Mouse (Mus musculus): ENCODE results near the gene Cdc42ep5. TPM values are rescaled to one million over a fixed set of nuclear protein-coding genes. Genes with fewer than 3 reads are reported as not detected.

Gene Cdc42ep5
- polyA plus RNA-seq, 1 experiment from 2014 or later, result 35.1 TPM

DNA sequence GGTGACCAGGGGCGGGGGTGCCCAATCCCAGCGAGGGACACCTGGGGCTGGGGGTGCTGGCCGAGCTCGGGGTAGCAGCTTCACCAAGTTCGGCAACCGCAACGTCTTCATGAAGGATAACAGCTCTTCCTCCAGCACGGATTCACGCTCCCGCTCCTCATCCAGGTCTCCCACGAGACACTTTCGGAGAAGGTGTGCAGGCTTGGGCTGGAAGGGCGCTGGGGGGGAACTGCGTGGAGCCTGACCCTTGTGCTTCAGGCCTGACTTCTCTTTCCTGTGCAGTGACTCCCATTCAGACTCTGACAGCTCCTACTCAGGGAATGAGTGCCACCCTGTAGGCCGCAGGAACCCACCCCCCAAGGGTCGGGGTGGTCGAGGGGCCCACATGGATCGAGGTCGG, 21.2 kb downstream of the Cdc42ep5 start:
- no peak overlapping the region for H3K4me3 ChIP-seq (ENCODE audit: low read depth, low read length)
- H3K9ac ChIP-seq (ENCODE audit: low read length), result no peak overlapping the region
- WGBS, result 97% methylated on average over 18 of the region's 19 CpGs
- no peak overlapping the region for H3K4me2 ChIP-seq (ENCODE audit: low read depth, severe bottlenecking)
- no peaks in the 10 kb centered on the region for H3K27me3 ChIP-seq (ENCODE audit: control insufficient read depth, insufficient read depth, low read length)
- no peaks in the 10 kb centered on the region for H3K4me1 ChIP-seq (ENCODE audit: control insufficient read depth, insufficient read depth, low read length)
- ATAC-seq (ENCODE audit: insufficient number of reproducible peaks, low FRiP score, low TSS enrichment, low read depth) (no peak), DNase-seq (ENCODE audit: low spot score) (no peak)
- no peak overlapping the region for H3K27ac ChIP-seq (replicated peaks; ENCODE audit: low read depth, low read length)
- peaks cover 58% of the 10 kb centered on the region for H3K36me3 ChIP-seq (ENCODE audit: control insufficient read depth, insufficient read depth, low read length)
- no peaks in the 10 kb centered on the region for H3K9me3 ChIP-seq (ENCODE audit: control insufficient read depth, low read length)

DNA sequence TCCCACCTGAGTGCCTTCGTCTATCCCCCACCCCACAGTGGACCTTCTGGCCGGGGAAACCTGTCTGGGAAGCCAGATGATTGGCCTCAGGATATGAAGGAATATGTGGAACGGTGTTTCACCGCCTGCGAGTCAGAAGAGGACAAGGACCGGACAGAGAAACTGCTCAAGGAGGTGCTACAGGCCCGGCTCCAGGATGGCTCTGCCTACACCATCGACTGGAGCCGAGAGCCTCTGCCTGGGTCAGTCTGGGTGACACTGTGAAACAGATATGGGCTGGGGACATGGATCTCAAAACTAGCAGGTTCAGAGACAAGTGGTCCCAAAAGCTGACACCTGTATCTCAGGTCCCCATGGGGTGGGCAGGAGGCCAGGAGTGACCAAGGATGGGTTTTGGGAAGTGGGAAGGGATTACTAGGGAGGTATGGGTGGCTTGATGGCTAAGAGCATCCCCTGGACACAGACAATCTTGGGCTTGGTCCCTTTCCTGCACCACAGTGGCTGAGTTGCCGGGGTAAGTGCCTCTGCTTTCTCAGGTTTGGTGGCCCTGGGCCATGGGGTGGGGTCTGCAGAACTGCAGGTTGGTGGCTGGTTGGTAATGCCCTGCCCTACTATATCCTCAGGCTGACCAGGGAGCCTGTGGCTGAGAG, 21.7 kb downstream of the Cdc42ep5 start:
- WGBS, result 95% methylated on average over 10 of the region's 10 CpGs
- Histone ChIP-seq H3K4me2 (ENCODE audit: low read depth, severe bottlenecking) (no peak overlapping the region), H3K9me3 (ENCODE audit: control insufficient read depth, low read length) (no peaks in the 10 kb centered on the region), H3K4me3 (ENCODE audit: low read depth, low read length) (no peak overlapping the region), H3K36me3 (ENCODE audit: control insufficient read depth, insufficient read depth, low read length) (peaks cover 58% of the 10 kb centered on the region), H3K27ac (replicated peaks; ENCODE audit: low read depth, low read length) (no peak overlapping the region), H3K9ac (ENCODE audit: low read length) (no peak overlapping the region), H3K4me1 (ENCODE audit: control insufficient read depth, insufficient read depth, low read length) (peaks cover 4% of the 10 kb centered on the region), H3K27me3 (ENCODE audit: control insufficient read depth, insufficient read depth, low read length) (no peaks in the 10 kb centered on the region)
- DNase-seq (ENCODE audit: low spot score) (no peak), ATAC-seq (ENCODE audit: insufficient number of reproducible peaks, low FRiP score, low TSS enrichment, low read depth) (no peak)

DNA sequence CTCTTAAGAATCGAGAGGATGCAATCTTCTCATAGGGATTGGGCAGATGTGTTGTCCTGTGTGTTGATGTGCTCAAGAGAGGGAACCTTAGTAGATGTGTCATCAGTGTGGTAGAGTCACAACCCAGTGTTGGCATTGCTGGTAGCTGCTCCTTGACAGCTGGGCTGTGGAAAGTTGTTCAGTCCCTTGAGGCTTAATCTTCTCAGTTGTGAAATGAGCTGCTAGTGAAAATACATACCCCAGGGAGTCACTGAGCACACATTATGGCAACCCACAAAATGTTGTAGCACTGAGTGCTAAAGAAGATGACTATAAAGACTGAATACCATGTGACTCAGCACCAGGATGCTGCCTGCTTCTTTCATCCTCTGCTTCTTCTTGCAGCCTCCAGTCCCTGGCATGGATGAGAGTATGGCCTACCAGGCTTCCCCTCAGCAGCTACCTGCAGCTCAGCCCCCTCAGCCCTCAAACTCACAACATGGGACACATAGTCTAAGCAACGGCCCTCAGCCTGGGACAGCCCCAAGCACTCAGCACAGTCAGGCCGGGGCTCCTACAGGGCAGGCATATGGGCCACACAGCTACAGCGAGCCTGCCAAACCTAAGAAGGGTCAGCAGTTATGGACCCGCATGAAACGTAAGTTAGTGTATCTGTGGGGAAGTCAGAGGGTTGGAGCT, 22.9 kb downstream of the Cdc42ep5 start:
- Histone ChIP-seq H3K9me3 (ENCODE audit: control insufficient read depth, low read length) (no peaks in the 10 kb centered on the region), H3K4me2 (ENCODE audit: low read depth, severe bottlenecking) (no peak overlapping the region), H3K4me1 (ENCODE audit: control insufficient read depth, insufficient read depth, low read length) (peaks cover 7% of the 10 kb centered on the region), H3K27ac (replicated peaks; ENCODE audit: low read depth, low read length) (no peak overlapping the region), H3K4me3 (ENCODE audit: low read depth, low read length) (no peak overlapping the region), H3K36me3 (ENCODE audit: control insufficient read depth, insufficient read depth, low read length) (peaks cover 56% of the 10 kb centered on the region), H3K9ac (ENCODE audit: low read length) (no peak overlapping the region), H3K27me3 (ENCODE audit: control insufficient read depth, insufficient read depth, low read length) (no peaks in the 10 kb centered on the region)
- DNase-seq (ENCODE audit: low spot score), result no peak
- no peak for ATAC-seq (ENCODE audit: insufficient number of reproducible peaks, low FRiP score, low TSS enrichment, low read depth)
- 96% methylated on average over 6 of the region's 6 CpGs for WGBS

DNA sequence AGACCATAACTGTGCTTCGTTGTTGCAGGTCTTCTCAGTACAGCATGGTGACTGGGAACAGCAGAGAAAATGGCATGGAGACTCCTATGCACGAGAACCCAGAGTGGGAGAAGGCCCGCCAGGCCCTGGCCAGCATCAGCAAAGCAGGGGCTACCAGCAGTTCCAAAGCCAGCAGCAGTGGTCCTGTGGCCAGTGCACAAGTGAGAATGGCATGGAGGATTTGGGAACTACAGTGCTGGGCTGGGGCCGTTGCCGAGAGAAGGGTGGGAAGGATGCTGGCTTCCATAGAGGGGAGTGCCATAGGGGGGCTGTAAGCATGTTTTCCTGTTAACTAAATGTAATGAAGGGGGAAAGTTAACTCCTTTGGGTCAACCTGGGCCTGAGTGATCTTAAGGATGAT, 25.3 kb downstream of the Cdc42ep5 start:
- H3K27me3 ChIP-seq (ENCODE audit: control insufficient read depth, insufficient read depth, low read length), result no peaks in the 10 kb centered on the region
- H3K27ac ChIP-seq (replicated peaks; ENCODE audit: low read depth, low read length), result no peak overlapping the region
- 94% methylated on average over 5 of the region's 5 CpGs for WGBS
- peaks cover 9% of the 10 kb centered on the region for H3K4me1 ChIP-seq (ENCODE audit: control insufficient read depth, insufficient read depth, low read length)
- no peak overlapping the region for H3K9ac ChIP-seq (ENCODE audit: low read length)
- ATAC-seq (ENCODE audit: insufficient number of reproducible peaks, low FRiP score, low TSS enrichment, low read depth) (no peak), DNase-seq (ENCODE audit: low spot score) (no peak)
- peaks cover 35% of the 10 kb centered on the region for H3K36me3 ChIP-seq (ENCODE audit: control insufficient read depth, insufficient read depth, low read length)
- no peaks in the 10 kb centered on the region for H3K9me3 ChIP-seq (ENCODE audit: control insufficient read depth, low read length)
- H3K4me2 ChIP-seq (ENCODE audit: low read depth, severe bottlenecking), result no peak overlapping the region
- no peak overlapping the region for H3K4me3 ChIP-seq (ENCODE audit: low read depth, low read length)

DNA sequence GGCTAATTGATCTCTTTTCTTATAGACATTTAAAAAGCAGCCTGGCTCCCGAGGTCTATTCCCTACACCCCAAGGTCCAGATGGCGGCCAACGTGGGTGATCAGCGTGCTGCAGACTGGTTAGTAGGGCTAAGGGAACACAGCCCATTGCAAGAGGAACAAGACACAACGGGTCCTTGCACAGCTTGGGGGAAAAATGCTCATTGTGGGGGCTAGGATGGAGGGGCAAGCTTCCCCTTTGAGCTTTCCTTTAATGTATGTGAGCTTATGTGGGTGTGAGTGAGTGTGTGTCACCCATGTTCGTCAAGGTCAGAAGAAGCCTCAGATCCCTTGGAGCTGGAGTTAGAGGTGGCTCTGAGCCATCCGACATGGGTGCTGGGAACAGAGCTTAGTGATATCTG, 26.0 kb downstream of the Cdc42ep5 start:
- WGBS, result 94% methylated on average over 7 of the region's 7 CpGs
- Histone ChIP-seq H3K27ac (replicated peaks; ENCODE audit: low read depth, low read length) (no peak overlapping the region), H3K9me3 (ENCODE audit: control insufficient read depth, low read length) (no peaks in the 10 kb centered on the region), H3K9ac (ENCODE audit: low read length) (no peak overlapping the region), H3K36me3 (ENCODE audit: control insufficient read depth, insufficient read depth, low read length) (peaks cover 32% of the 10 kb centered on the region), H3K4me1 (ENCODE audit: control insufficient read depth, insufficient read depth, low read length) (peaks cover 9% of the 10 kb centered on the region), H3K4me2 (ENCODE audit: low read depth, severe bottlenecking) (no peak overlapping the region), H3K4me3 (ENCODE audit: low read depth, low read length) (no peak overlapping the region), H3K27me3 (ENCODE audit: control insufficient read depth, insufficient read depth, low read length) (no peaks in the 10 kb centered on the region)
- no peak for ATAC-seq (ENCODE audit: insufficient number of reproducible peaks, low FRiP score, low TSS enrichment, low read depth)
- DNase-seq (ENCODE audit: low spot score), result no peak

DNA sequence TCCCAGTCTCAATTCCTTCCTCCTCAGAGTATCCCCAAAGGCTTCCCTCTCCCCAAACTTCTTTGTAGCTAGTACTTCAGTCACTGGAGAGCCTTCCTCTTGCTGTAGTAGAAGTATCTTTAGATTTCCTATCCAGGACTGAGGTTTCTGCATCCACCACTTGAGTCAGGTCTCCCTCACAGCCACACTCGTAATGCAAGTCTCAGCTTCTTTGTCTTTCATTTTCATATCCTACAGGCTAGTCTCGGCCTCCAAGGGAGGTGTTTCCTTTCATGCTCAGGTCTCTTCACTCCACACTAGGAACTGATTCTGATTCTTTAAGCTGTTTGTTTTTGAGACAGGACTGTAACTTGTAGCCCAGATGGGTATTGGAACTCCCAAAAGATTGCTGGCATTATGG, 26.5 kb downstream of the Cdc42ep5 start:
- Histone ChIP-seq H3K27ac (replicated peaks; ENCODE audit: low read depth, low read length) (no peak overlapping the region), H3K4me3 (ENCODE audit: low read depth, low read length) (peak overlapping the region; percentile 87), H3K36me3 (ENCODE audit: control insufficient read depth, insufficient read depth, low read length) (peaks cover 27% of the 10 kb centered on the region), H3K4me2 (ENCODE audit: low read depth, severe bottlenecking) (peak overlapping the region; percentile 79; the same call in 1 of the 2 replicates), H3K4me1 (ENCODE audit: control insufficient read depth, insufficient read depth, low read length) (peaks cover 9% of the 10 kb centered on the region), H3K9me3 (ENCODE audit: control insufficient read depth, low read length) (no peaks in the 10 kb centered on the region), H3K27me3 (ENCODE audit: control insufficient read depth, insufficient read depth, low read length) (no peaks in the 10 kb centered on the region), H3K9ac (ENCODE audit: low read length) (no peak overlapping the region)
- DNase-seq (ENCODE audit: low spot score), result no peak
- no peak for ATAC-seq (ENCODE audit: insufficient number of reproducible peaks, low FRiP score, low TSS enrichment, low read depth)
- 88% methylated on average over 2 of the region's 2 CpGs for WGBS

DNA sequence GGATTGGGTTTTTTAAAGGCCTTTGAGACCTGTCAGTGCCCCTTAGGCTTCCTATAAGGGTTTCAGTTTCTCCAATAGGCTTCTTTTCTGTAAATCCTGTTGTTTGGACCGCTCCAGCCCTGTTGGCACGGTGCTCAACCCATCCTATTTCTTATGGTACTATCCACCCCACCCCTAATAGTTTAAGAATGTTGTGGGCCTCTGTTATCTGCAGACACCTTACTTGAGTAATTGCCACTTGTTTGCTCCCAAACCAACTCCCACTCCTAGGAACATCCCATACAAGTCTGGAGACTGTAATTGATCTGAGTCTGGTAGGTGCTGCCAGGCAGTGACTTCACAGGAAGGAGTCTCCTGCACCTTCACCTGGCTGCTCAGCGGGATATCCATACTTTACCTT, 26.9 kb downstream of the Cdc42ep5 start:
- WGBS, result 59% methylated on average over 3 of the region's 3 CpGs
- DNase-seq (ENCODE audit: low spot score) (no peak), ATAC-seq (ENCODE audit: insufficient number of reproducible peaks, low FRiP score, low TSS enrichment, low read depth) (no peak)
- Histone ChIP-seq H3K27ac (replicated peaks; ENCODE audit: low read depth, low read length) (no peak overlapping the region), H3K4me3 (ENCODE audit: low read depth, low read length) (peak overlapping the region; percentile 87), H3K9me3 (ENCODE audit: control insufficient read depth, low read length) (no peaks in the 10 kb centered on the region), H3K4me2 (ENCODE audit: low read depth, severe bottlenecking) (peak overlapping the region; percentile 79), H3K4me1 (ENCODE audit: control insufficient read depth, insufficient read depth, low read length) (peaks cover 9% of the 10 kb centered on the region), H3K27me3 (ENCODE audit: control insufficient read depth, insufficient read depth, low read length) (no peaks in the 10 kb centered on the region), H3K9ac (ENCODE audit: low read length) (peak overlapping the region; percentile 68), H3K36me3 (ENCODE audit: control insufficient read depth, insufficient read depth, low read length) (peaks cover 23% of the 10 kb centered on the region)

DNA sequence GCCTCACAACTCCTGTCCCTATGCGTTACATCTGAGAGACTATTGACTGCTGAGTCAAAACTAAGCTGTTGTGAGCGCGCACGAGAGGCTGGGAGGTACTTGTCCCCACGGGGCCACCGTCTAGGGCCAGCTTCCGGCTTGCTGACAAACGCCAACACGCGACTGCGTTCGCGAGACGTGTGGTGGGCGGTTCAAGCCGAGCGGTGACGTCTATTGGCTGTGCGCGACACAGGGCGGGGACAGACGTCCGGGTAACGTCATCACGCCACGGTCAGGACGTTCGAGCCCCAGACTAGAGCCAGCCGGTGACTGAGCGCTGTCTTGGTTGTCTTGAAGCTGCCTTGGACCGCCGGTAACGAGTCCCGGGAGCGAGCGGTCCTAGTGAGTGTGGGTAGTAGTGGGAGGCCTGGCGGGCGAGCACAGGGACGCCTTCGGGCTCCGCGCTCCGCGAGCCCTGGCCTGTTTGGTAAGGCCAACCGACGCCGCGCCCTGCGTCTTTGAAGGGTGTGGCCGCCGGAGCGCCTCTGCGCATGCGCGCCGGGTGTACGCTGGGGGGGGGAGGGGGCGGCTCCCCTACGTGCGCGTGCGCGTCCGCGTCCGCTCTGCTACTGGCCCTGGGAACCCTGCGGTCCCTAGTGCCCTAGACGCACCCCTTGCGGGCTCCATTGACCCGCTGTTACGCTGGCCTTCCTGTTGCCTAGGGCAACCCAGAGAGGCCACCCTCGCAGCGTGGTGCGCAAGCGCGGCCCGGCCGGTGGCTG, 27.7 kb downstream of the Cdc42ep5 start, which contains the start of gene Leng8:
Gene Leng8 (plus strand): TSS at position 269 of the 761 bp plus-strand sequence.
- Histone ChIP-seq H3K4me2 (ENCODE audit: low read depth, severe bottlenecking) (peak within 1 kb of the TSS; percentile 79), H3K4me1 (ENCODE audit: control insufficient read depth, insufficient read depth, low read length) (peaks cover 9% of the 10 kb centered on the region), H3K36me3 (ENCODE audit: control insufficient read depth, insufficient read depth, low read length) (peaks cover 15% of the 10 kb centered on the region; the same call in 1 of the 2 replicates), H3K27ac (replicated peaks; ENCODE audit: low read depth, low read length) (peak within 1 kb of the TSS; percentile 57; the same call in 1 of the 2 replicates), H3K4me3 (ENCODE audit: low read depth, low read length) (peak within 1 kb of the TSS; percentile 87), H3K9ac (ENCODE audit: low read length) (peak within 1 kb of the TSS; percentile 68), H3K27me3 (ENCODE audit: control insufficient read depth, insufficient read depth, low read length) (no peaks in the 10 kb centered on the region), H3K9me3 (ENCODE audit: control insufficient read depth, low read length) (no peaks in the 10 kb centered on the region)
- DNase-seq (ENCODE audit: low spot score) (peak; percentile 98), ATAC-seq (ENCODE audit: insufficient number of reproducible peaks, low FRiP score, low TSS enrichment, low read depth) (peak; percentile 99)
- WGBS, result under 1% methylated on average over 67 of the region's 78 CpGs

Data from limb, embryonic 11.5 days (tissue).